Mouse (Mus musculus): ENCODE data around the gene Rph3al. TPM values are rescaled to one million over a fixed set of nuclear protein-coding genes. Genes with fewer than 3 reads are reported as not detected.

Gene Rph3al
- polyA plus RNA-seq, 1 experiment from 2014 or later = 1.7 TPM

DNA sequence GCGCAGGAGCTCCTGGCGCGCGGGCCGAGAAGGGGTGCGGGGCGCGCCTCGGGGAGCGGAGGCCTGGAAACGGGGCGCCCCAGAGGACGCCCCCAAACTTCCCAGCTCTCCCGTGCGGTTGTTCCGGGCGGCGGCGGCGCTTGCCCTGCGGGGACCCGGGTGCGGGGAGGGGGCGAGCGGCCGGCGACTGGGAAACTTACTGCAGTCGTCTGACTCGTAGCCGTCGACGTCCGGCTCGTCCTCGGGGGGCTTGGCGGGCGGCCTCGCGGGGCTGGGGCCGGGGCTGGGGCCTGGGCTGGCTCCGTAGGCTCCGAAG lies 142.9 kb downstream of the Rph3al start:
- H3K36me3 ChIP-seq (replicated peaks) = no peaks in the 10 kb centered on the region
- H3K4me1 ChIP-seq = peaks cover 27% of the 10 kb centered on the region
- no peak overlapping the region for H3K27ac ChIP-seq
- H3K4me3 ChIP-seq (replicated peaks) = peak overlapping the region; percentile 51
- peak overlapping the region; percentile 65 for H3K4me2 ChIP-seq
- no peaks in the 10 kb centered on the region for H3K9me3 ChIP-seq
- under 1% methylated on average over 38 of the region's 42 CpGs for WGBS
- peaks cover 80% of the 10 kb centered on the region for H3K27me3 ChIP-seq
- peak overlapping the region; percentile 51 for H3K9ac ChIP-seq
- no peak for ATAC-seq (ENCODE audit: low FRiP score)

DNA sequence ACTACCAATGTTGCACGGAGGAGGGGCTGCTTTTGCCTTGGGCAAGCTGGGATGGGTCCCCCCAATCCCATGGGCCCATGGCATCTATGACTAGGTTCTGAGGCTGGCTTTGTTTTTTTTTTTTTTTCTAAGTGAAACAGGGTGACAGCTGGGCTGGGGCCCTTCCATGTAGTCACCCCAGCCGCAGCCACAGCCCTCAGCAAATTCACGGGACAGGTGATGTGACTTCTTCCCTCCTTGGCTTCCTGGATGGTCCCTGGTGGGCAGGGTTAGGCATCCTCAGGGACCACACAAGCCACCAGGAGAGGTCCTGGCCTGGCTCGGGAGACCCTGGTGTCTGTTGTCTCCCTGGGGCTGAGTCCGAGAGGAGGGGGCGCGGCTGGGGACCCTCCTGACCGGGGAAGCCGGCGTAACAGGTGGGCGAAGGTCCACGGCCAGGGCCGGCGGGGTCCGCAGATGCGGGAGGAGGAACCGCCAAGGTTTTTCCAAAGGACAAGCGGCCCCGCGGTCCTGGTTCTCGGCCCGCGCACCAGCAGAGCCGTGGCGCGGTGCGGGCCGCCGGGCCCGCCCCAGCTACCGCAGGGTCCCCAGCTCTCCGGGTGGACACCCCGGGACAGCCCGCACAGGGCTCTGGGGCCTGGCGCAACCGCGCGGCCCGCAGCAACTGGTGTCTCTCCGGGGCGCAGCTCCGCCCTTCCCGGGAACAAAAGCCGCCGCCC lies 143.5 kb downstream of the Rph3al start:
- Histone ChIP-seq H3K4me1 (peaks cover 27% of the 10 kb centered on the region), H3K9me3 (no peaks in the 10 kb centered on the region), H3K27me3 (peaks cover 85% of the 10 kb centered on the region), H3K9ac (peak overlapping the region; percentile 51; the same call in 1 of the 2 replicates), H3K4me3 (replicated peaks) (peak overlapping the region; percentile 51), H3K36me3 (replicated peaks) (no peaks in the 10 kb centered on the region), H3K27ac (no peak overlapping the region), H3K4me2 (peak overlapping the region; percentile 65)
- ATAC-seq (ENCODE audit: low FRiP score) = peak; percentile 39; the same call in 1 of the 2 replicates
- 4% methylated on average over 45 of the region's 45 CpGs for WGBS

DNA sequence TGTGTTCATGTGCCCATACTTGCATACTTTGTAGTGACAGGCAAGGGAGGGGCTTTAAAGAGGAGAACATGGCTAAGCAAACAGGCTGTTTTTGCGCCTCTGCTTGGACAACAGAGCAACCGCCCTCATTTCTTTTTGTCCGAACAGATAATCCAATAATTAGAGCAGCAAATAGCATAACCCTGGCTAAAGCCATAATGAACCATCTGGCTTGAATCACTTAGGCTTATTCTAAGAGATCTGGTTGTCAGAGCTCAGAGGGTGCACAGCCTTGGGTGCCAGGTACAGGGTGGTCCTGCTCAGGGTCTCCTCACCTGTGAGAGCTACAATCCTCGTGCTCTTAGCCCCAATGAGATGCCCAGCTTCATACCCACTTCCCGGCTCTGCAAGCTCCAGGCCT lies 144.9 kb downstream of the Rph3al start:
- H3K4me3 ChIP-seq (replicated peaks) = no peak overlapping the region
- no peaks in the 10 kb centered on the region for H3K9me3 ChIP-seq
- H3K4me1 ChIP-seq = peaks cover 21% of the 10 kb centered on the region
- no peak overlapping the region for H3K9ac ChIP-seq
- WGBS = 71% methylated on average over 5 of the region's 5 CpGs
- peaks cover 84% of the 10 kb centered on the region for H3K27me3 ChIP-seq
- no peak overlapping the region for H3K27ac ChIP-seq
- ATAC-seq (ENCODE audit: low FRiP score) = no peak
- no peak overlapping the region for H3K4me2 ChIP-seq
- H3K36me3 ChIP-seq (replicated peaks) = no peaks in the 10 kb centered on the region

DNA sequence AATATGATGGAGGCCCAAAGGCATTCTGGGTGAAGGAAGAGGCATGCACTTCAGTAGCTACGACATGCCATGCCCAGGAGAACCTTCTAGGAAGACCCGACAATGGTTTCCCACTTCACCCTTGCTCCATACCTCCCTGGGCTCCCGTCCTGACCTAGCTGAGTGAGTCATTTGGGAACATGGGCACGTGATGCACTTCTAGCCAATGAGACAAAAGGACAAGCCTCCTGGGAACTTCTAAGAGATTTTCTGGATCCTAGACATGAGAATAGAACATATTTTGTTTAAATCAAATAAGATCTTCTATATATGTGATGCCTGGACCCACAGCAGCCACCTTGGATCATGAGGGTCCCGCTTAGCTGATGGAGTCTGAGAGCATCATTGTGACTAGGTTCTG lies 145.7 kb downstream of the Rph3al start:
- Histone ChIP-seq H3K4me3 (replicated peaks) (no peak overlapping the region), H3K4me1 (peaks cover 21% of the 10 kb centered on the region), H3K4me2 (no peak overlapping the region), H3K27me3 (peaks cover 76% of the 10 kb centered on the region), H3K9ac (no peak overlapping the region), H3K9me3 (no peaks in the 10 kb centered on the region), H3K27ac (no peak overlapping the region), H3K36me3 (replicated peaks) (no peaks in the 10 kb centered on the region)
- ATAC-seq (ENCODE audit: low FRiP score) = no peak
- 77% methylated on average over 5 of the region's 5 CpGs for WGBS

DNA sequence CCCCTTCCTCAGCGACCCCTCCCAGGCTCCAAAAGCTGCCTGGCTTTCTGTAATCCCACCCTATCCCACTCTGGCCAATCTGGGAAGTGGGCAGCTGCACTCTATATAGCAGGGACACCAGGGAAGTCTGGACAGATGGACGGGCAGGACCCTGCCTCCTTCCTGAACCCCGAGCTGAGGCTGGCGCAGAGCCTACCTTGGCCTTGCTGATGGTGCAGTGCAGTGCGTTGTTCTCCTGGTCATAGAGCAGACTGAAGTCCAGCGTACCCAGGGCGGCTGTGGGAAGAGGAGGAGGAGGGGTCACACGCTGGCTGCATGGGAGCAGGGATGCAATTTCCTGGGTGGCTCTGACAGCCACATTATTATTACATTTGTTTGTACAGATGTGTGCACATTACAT lies 152.3 kb downstream of the Rph3al start:
- 79% methylated on average over 8 of the region's 8 CpGs for WGBS
- Histone ChIP-seq H3K4me1 (no peaks in the 10 kb centered on the region), H3K9ac (no peak overlapping the region), H3K36me3 (replicated peaks) (no peaks in the 10 kb centered on the region), H3K4me2 (no peak overlapping the region), H3K4me3 (replicated peaks) (no peak overlapping the region), H3K27ac (no peak overlapping the region), H3K27me3 (peaks cover 10% of the 10 kb centered on the region), H3K9me3 (no peaks in the 10 kb centered on the region)
- no peak for ATAC-seq (ENCODE audit: low FRiP score)

DNA sequence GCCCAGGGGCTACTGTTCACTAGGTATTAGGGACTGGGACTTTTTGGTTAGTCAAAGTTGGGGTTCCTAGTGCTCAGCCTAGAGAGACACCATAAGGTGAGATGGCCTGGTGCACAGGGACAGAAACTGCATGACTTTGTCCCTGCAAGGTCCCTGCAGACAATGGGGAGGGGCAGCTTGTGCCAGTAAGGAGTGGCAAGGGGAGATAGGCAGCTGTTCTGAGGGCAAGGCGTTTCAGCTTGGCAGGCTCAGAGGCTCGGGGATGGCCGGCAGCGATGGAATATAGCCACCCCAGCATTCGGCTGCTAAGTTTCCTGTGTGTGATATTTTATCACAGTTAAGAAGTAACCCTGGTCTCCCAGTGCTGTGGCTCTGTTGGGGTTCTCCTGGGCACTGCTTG lies 154.4 kb downstream of the Rph3al start:
- Histone ChIP-seq H3K4me2 (no peak overlapping the region), H3K9me3 (no peaks in the 10 kb centered on the region), H3K27ac (no peak overlapping the region), H3K4me1 (no peaks in the 10 kb centered on the region), H3K36me3 (replicated peaks) (no peaks in the 10 kb centered on the region), H3K9ac (no peak overlapping the region), H3K27me3 (no peaks in the 10 kb centered on the region), H3K4me3 (replicated peaks) (no peak overlapping the region)
- 89% methylated on average over 5 of the region's 5 CpGs for WGBS
- no peak for ATAC-seq (ENCODE audit: low FRiP score)

DNA sequence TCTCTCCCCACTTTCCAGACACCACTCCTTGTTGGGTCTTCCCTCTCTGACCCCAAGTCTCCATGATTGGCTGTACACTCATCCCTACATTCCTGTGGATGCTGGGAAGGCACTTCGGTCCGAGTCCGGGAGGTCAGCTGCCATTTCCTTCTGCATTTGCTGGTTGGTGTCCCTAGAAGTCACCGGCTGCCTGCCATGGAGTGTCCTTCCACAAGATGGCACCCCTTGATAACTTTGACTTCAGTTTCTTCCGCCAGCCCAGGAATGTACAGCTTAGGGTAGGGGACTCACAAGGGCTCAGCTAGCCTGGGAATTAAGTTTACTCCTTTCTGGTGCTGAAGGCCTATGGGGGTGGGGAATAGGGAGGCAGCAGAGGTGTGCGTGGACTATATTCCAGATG lies 156.3 kb downstream of the Rph3al start:
- H3K9ac ChIP-seq = no peak overlapping the region
- no peak overlapping the region for H3K4me3 ChIP-seq (replicated peaks)
- no peaks in the 10 kb centered on the region for H3K4me1 ChIP-seq
- no peaks in the 10 kb centered on the region for H3K9me3 ChIP-seq
- ATAC-seq (ENCODE audit: low FRiP score) = 0 out of 2 replicates have a peak, but pooled peaks have one; percentile 20
- whole genome bisulfite sequencing = 27% methylated on average over 6 of the region's 6 CpGs
- H3K36me3 ChIP-seq (replicated peaks) = no peaks in the 10 kb centered on the region
- H3K27ac ChIP-seq = no peak overlapping the region
- no peaks in the 10 kb centered on the region for H3K27me3 ChIP-seq
- no peak overlapping the region for H3K4me2 ChIP-seq

Other genes with a start within 250 kb of the Rph3al start
- 1,436 and 1,495 TPM in 2 replicates for gene Ywhae, start 205.6 kb downstream of the Rph3al start, polyA plus RNA-seq (2016; fragmentation: Nextera tagmentation; extraction: Ambion mirVana)
- 0.26 and 0.46 TPM in 2 replicates for gene Doc2b, start 142.4 kb downstream of the Rph3al start, polyA plus RNA-seq (2016; fragmentation: Nextera tagmentation; extraction: Ambion mirVana)
- 0.59 and 1.4 TPM in 2 replicates for gene 1700016K19Rik, start 61.5 kb upstream of the Rph3al start, polyA plus RNA-seq (2016; fragmentation: Nextera tagmentation; extraction: Ambion mirVana)
- 11.7 and 13.2 TPM in 2 replicates for gene Rflnb, start 89.4 kb upstream of the Rph3al start, polyA plus RNA-seq (2016; fragmentation: Nextera tagmentation; extraction: Ambion mirVana)
- gene Vps53, start 241.2 kb upstream of the Rph3al start, polyA plus RNA-seq (2016; fragmentation: Nextera tagmentation; extraction: Ambion mirVana) = 51.9 and 55.2 TPM in 2 replicates
- gene Fam57a, start 241.2 kb upstream of the Rph3al start, polyA plus RNA-seq (2016; fragmentation: Nextera tagmentation; extraction: Ambion mirVana) = 25.4 and 26.7 TPM in 2 replicates